Mouse (Mus musculus): ENCODE data around the gene Maml3. TPM values are rescaled to one million over a fixed set of nuclear protein-coding genes. Genes with fewer than 3 reads are reported as not detected.

Gene Maml3
- polyA plus RNA-seq, 1 experiment from 2014 or later: 3.6 TPM

DNA sequence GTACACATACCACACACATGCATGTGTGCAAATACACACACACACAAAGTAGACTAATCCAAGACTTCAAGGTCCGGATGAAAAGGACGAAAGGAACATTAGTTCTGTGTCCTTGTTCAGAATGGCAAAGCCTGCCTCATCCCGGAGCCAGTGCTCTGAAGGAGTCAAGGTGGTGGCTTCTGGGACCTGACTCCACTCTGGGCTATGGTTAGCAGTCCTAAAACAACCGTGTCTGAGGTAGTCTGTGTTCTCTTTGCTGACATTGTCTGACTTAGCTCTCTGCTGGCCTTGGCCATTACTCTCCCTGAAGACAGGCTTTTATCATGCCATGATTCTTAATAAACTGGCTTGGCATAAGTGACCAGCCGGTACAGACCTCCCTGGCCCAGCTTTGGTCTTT lies 445.5 kb downstream of the Maml3 start:
- Histone ChIP-seq H3K4me1 (peaks cover 40% of the 10 kb centered on the region), H3K27ac (no peak overlapping the region), H3K4me3 (no peak overlapping the region), H3K9me3 (no peaks in the 10 kb centered on the region), H3K27me3 (ENCODE audit: insufficient read depth, poor library complexity, severe bottlenecking) (no peaks in the 10 kb centered on the region), H3K36me3 (no peaks in the 10 kb centered on the region)
- no peak for DNase-seq (ENCODE audit: low spot score)
- 83% methylated on average over 5 of the region's 5 CpGs for WGBS

GRCm38 (mm10) chr3:51654303-51655055 lies 450.4 kb downstream of the Maml3 start:
- no peak overlapping the region for H3K4me3 ChIP-seq
- no peaks in the 10 kb centered on the region for H3K9me3 ChIP-seq
- no peak for DNase-seq (ENCODE audit: low spot score)
- H3K36me3 ChIP-seq: no peaks in the 10 kb centered on the region
- H3K27me3 ChIP-seq (ENCODE audit: insufficient read depth, poor library complexity, severe bottlenecking): no peaks in the 10 kb centered on the region
- peaks cover 60% of the 10 kb centered on the region for H3K4me1 ChIP-seq
- 75% methylated on average over 6 of the region's 6 CpGs for WGBS
- H3K27ac ChIP-seq: no peak overlapping the region

- no peaks in the 10 kb centered on the region for H3K27me3 ChIP-seq (ENCODE audit: insufficient read depth, poor library complexity, severe bottlenecking)
- H3K4me3 ChIP-seq: peak overlapping the region; percentile 47
- peak; percentile 93 for DNase-seq (ENCODE audit: low spot score)
- no peaks in the 10 kb centered on the region for H3K9me3 ChIP-seq
- H3K36me3 ChIP-seq: no peaks in the 10 kb centered on the region
- peaks cover 67% of the 10 kb centered on the region for H3K4me1 ChIP-seq
- 3% methylated on average over 9 of the region's 9 CpGs for WGBS
- peak overlapping the region; percentile 87 for H3K27ac ChIP-seq
Measured at GRCm38 (mm10) chr3:51652701-51653100, 452.2 kb downstream of the Maml3 start.

GRCm38 (mm10) chr3:51652292-51652691 lies 452.6 kb downstream of the Maml3 start:
- Histone ChIP-seq H3K27ac (peak overlapping the region; percentile 87), H3K36me3 (no peaks in the 10 kb centered on the region), H3K9me3 (no peaks in the 10 kb centered on the region), H3K4me1 (peaks cover 71% of the 10 kb centered on the region), H3K4me3 (peak overlapping the region; percentile 47), H3K27me3 (ENCODE audit: insufficient read depth, poor library complexity, severe bottlenecking) (no peaks in the 10 kb centered on the region)
- WGBS: 2% methylated on average over 9 of the region's 9 CpGs
- DNase-seq (ENCODE audit: low spot score): peak; percentile 90

DNA sequence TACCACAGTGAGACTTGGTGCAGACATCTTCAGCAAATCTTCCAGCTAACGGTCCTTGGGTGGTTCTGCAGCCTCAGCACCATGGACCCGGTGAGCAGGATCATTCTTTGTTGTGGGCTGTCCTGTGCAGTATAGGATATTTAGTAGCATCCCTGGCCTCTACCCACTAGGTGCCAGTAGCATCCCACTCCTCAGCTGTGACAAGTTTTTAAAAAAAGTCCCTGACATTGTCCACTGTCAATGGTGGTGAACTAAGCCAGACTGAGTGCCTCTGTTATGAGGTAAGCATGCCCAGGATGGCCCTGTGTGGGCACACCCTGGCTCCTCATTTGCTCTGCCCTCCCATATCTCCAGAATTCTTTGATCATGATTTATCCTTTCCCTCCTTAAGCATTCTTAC lies 453.7 kb downstream of the Maml3 start:
- peaks cover 79% of the 10 kb centered on the region for H3K4me1 ChIP-seq
- H3K27me3 ChIP-seq (ENCODE audit: insufficient read depth, poor library complexity, severe bottlenecking): no peaks in the 10 kb centered on the region
- 75% methylated on average over 2 of the region's 2 CpGs for WGBS
- no peak overlapping the region for H3K27ac ChIP-seq
- no peak for DNase-seq (ENCODE audit: low spot score)
- H3K36me3 ChIP-seq: no peaks in the 10 kb centered on the region
- H3K4me3 ChIP-seq: no peak overlapping the region
- H3K9me3 ChIP-seq: no peaks in the 10 kb centered on the region

DNA sequence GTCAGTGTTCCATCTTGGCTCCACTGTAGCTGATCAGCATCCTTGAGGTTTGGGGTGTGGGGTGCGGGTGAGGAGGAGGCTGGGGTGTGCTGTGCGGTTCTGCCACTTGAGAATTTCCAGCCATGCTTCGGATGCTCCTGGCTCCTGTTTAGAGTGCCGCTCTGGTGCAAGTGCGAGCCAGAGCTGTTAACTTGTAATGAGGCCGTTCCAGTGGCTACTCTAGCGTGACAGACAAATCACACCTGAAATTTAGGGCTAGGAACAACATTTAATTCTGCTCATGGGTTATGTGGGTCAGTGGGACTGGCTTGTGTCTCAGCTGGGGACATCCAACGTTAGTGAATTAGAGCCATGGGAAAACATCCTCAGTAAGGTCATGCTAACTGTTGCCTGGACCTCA lies 454.9 kb downstream of the Maml3 start:
- Histone ChIP-seq H3K9me3 (no peaks in the 10 kb centered on the region), H3K36me3 (no peaks in the 10 kb centered on the region), H3K27me3 (ENCODE audit: insufficient read depth, poor library complexity, severe bottlenecking) (no peaks in the 10 kb centered on the region), H3K4me1 (peaks cover 75% of the 10 kb centered on the region), H3K27ac (0 out of 2 replicates have a peak overlapping the region, but pooled peaks have one; percentile 49), H3K4me3 (no peak overlapping the region)
- no peak for DNase-seq (ENCODE audit: low spot score)
- WGBS: 73% methylated on average over 8 of the region's 8 CpGs

GRCm38 (mm10) chr3:51649426-51649825 lies 455.4 kb downstream of the Maml3 start:
- H3K27me3 ChIP-seq (ENCODE audit: insufficient read depth, poor library complexity, severe bottlenecking): no peaks in the 10 kb centered on the region
- 59% methylated on average over 8 of the region's 8 CpGs for WGBS
- no peaks in the 10 kb centered on the region for H3K36me3 ChIP-seq
- peaks cover 75% of the 10 kb centered on the region for H3K4me1 ChIP-seq
- H3K27ac ChIP-seq: no peak overlapping the region
- no peaks in the 10 kb centered on the region for H3K9me3 ChIP-seq
- H3K4me3 ChIP-seq: no peak overlapping the region
- DNase-seq (ENCODE audit: low spot score): no peak

- peaks cover 65% of the 10 kb centered on the region for H3K4me1 ChIP-seq
- WGBS: 29% methylated on average over 15 of the region's 15 CpGs
- no peaks in the 10 kb centered on the region for H3K36me3 ChIP-seq
- H3K27me3 ChIP-seq (ENCODE audit: insufficient read depth, poor library complexity, severe bottlenecking): no peaks in the 10 kb centered on the region
- H3K4me3 ChIP-seq: peak overlapping the region; percentile 37
- no peaks in the 10 kb centered on the region for H3K9me3 ChIP-seq
- H3K27ac ChIP-seq: peak overlapping the region; percentile 65; the same call in 1 of the 2 replicates
- peak; percentile 90 for DNase-seq (ENCODE audit: low spot score)
Measured at GRCm38 (mm10) chr3:51648037-51648664, 456.7 kb downstream of the Maml3 start.

DNA sequence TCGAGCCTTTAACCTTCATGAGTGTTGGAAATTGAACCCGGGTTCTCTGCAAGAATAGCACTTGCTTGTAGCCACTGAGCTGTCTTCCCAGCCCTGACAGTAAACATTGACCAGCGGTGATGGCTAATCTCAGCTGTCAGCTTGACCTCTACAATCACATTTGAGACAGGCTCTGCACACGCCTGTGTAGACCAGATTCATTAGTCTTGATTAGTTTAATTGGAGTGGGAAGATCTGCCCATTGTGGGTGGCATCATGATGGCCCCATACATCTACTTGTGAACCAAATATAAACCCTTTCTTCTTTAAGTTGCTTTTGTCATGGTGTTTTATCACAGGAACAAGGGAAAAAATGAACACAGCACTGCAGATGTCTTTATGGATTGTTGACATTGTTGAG lies 457.5 kb downstream of the Maml3 start:
- no peak for DNase-seq (ENCODE audit: low spot score)
- Histone ChIP-seq H3K4me1 (peaks cover 61% of the 10 kb centered on the region), H3K9me3 (no peaks in the 10 kb centered on the region), H3K27ac (0 out of 2 replicates have a peak overlapping the region, but pooled peaks have one; percentile 6), H3K27me3 (ENCODE audit: insufficient read depth, poor library complexity, severe bottlenecking) (no peaks in the 10 kb centered on the region), H3K36me3 (no peaks in the 10 kb centered on the region), H3K4me3 (no peak overlapping the region)
- 32% methylated on average over 4 of the region's 4 CpGs for WGBS

DNA sequence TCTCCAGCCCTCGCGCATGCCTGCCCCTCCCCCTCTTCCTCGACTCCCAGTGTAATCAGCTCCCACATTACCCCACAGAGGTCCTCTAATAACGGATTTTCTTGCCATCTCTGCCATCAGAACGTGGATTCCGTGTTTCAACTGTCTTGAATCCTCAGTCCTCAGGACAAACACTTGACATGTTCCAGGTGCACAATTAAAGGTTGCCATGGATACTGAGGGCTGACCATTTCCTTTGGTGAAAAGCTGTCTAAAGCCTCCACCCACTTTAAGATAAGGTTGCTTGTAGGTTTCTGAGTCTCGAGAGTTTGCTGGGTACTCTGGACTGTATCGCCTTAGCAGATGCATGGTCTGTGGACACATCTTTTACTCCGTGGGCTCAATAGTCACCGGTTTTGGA lies 458.6 kb downstream of the Maml3 start:
- Histone ChIP-seq H3K36me3 (no peaks in the 10 kb centered on the region), H3K4me3 (peak overlapping the region; percentile 15; the same call in 1 of the 2 replicates), H3K4me1 (peaks cover 58% of the 10 kb centered on the region), H3K27me3 (ENCODE audit: insufficient read depth, poor library complexity, severe bottlenecking) (no peaks in the 10 kb centered on the region), H3K27ac (0 out of 2 replicates have a peak overlapping the region, but pooled peaks have one; percentile 48), H3K9me3 (no peaks in the 10 kb centered on the region)
- 23% methylated on average over 10 of the region's 10 CpGs for WGBS
- no peak for DNase-seq (ENCODE audit: low spot score)

DNA sequence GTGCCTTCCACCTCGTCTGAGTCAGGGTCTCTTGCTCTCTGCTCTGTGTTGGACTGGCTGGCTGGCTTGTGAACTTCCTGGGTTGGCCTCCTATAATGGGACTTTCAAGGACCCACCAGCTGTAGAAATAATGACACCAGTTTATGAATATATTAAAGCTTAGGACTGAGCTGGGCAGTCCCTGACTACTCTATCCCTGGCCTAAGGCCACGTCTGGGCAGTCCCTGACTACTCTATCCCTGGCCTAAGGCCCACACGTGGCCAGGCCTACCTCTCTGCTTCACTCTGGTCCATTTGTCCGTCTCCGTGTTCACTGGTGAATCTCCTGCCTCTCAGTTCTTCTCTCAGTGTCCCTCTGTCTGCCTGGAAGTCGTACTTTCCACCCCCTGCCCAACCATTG lies 459.4 kb downstream of the Maml3 start:
- H3K27ac ChIP-seq: peak overlapping the region; percentile 47
- no peaks in the 10 kb centered on the region for H3K27me3 ChIP-seq (ENCODE audit: insufficient read depth, poor library complexity, severe bottlenecking)
- H3K4me3 ChIP-seq: no peak overlapping the region
- no peaks in the 10 kb centered on the region for H3K36me3 ChIP-seq
- H3K9me3 ChIP-seq: no peaks in the 10 kb centered on the region
- DNase-seq (ENCODE audit: low spot score): no peak
- 85% methylated on average over 6 of the region's 6 CpGs for WGBS
- H3K4me1 ChIP-seq: peaks cover 49% of the 10 kb centered on the region

- Histone ChIP-seq H3K4me3 (no peak overlapping the region), H3K27me3 (ENCODE audit: insufficient read depth, poor library complexity, severe bottlenecking) (no peaks in the 10 kb centered on the region), H3K36me3 (no peaks in the 10 kb centered on the region), H3K4me1 (peaks cover 16% of the 10 kb centered on the region), H3K27ac (no peak overlapping the region), H3K9me3 (no peaks in the 10 kb centered on the region)
- 85% methylated on average over 6 of the region's 6 CpGs for WGBS
- DNase-seq (ENCODE audit: low spot score): no peak
Measured at GRCm38 (mm10) chr3:51638260-51638659, 466.6 kb downstream of the Maml3 start.

- Histone ChIP-seq H3K4me1 (peaks cover 12% of the 10 kb centered on the region), H3K36me3 (no peaks in the 10 kb centered on the region), H3K27me3 (ENCODE audit: insufficient read depth, poor library complexity, severe bottlenecking) (no peaks in the 10 kb centered on the region), H3K9me3 (no peaks in the 10 kb centered on the region), H3K27ac (no peak overlapping the region), H3K4me3 (no peak overlapping the region)
- WGBS: 93% methylated on average over 6 of the region's 6 CpGs
- no peak for DNase-seq (ENCODE audit: low spot score)
Measured at GRCm38 (mm10) chr3:51637326-51637725, 467.6 kb downstream of the Maml3 start.
